Comparison of ENCODE assay signal across 18 mouse cellular contexts in the genomic region with DNA sequence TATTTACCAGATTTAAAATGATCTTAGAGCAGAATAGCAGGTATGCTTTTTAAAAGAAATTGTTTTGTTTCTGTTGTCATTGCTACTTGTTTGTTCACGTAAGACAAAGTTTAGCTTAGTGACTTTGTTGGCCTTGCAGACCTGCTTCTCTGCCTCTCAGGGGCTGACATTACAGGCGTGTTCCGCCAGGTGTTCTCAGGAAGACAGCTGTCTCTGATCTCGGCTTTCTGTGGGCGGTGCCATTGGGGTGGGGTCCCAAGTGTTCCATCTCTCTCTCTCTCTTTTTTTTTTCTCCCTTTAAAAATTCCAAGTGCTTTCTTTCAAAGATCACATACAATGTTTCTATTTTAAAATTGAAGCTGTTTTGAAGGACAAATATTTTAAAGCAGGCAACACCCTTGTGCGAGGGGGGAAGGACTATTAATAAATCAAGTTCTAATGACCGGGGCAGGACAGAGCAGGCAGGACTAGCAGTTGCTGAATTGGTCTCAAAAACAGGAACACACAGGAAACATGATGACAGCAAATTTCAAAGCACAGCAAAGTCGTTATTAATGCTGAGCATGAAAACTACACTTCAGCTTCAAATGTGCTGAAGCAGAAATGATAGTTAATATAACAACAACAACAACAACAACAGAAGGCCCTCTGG. TPM values are rescaled to one million over a fixed set of nuclear protein-coding genes. Genes with fewer than 3 reads are reported as not detected.
DNase-seq lines count a peak whose midpoint lies in the region; ATAC-seq and TF ChIP-seq lines count a peak whose summit lies in the region.
"Had no signal": no experiment of that assay in that cellular context is flagged by ENCODE, and none has a peak within 500 bp of the region (broad histone marks: within the 10 kb centered on the region; RNA-seq: fewer than 3 reads in every experiment).

No protein-coding gene starts in this region.

- no peaks in the 10 kb centered on the region for H3K36me3 ChIP-seq in kidney, postnatal 0 days (ENCODE audit: insufficient read depth, low read length)
- H3K36me3 ChIP-seq in stomach, embryonic 16.5 days (ENCODE audit: control insufficient read depth, insufficient read depth, low read length) = no peaks in the 10 kb centered on the region
- H3K36me3 ChIP-seq: heart, embryonic 12.5 days; limb, embryonic 12.5 days; liver, embryonic 13.5 days; lung, embryonic 15.5 days had no signal

- H3K9me3 ChIP-seq in kidney, postnatal 0 days (replicated peaks; ENCODE audit: low read length) = no peaks in the 10 kb centered on the region
- H3K9me3 ChIP-seq in stomach, embryonic 16.5 days (replicated peaks; ENCODE audit: control insufficient read depth, low read length) = no peaks in the 10 kb centered on the region
- H3K9me3 ChIP-seq: limb, embryonic 12.5 days; liver, embryonic 13.5 days; lung, embryonic 15.5 days had no signal

- no peak overlapping the region for H3K9ac ChIP-seq in kidney, postnatal 0 days (ENCODE audit: low read depth, low read length)
- H3K9ac ChIP-seq in stomach, embryonic 16.5 days (ENCODE audit: low read length) = no peak overlapping the region
- H3K9ac ChIP-seq: heart, embryonic 12.5 days; limb, embryonic 12.5 days; liver, embryonic 13.5 days; lung, embryonic 15.5 days had no signal

- no peak overlapping the region for H3K27ac ChIP-seq in kidney, postnatal 0 days
- H3K27ac ChIP-seq in stomach, embryonic 16.5 days (ENCODE audit: low read length) = peak overlapping the region; percentile 23; the same call in 1 of the 2 replicates
- H3K27ac ChIP-seq: limb, embryonic 12.5 days; liver, embryonic 13.5 days; lung, embryonic 15.5 days had no signal

- WGBS in kidney, postnatal 0 days = 12% methylated on average over 8 of the region's 8 CpGs
- 20% methylated on average over 8 of the region's 8 CpGs for WGBS in stomach, embryonic 16.5 days

- no peaks in the 10 kb centered on the region for H3K27me3 ChIP-seq in kidney, postnatal 0 days (ENCODE audit: insufficient read depth, low read length)
- H3K27me3 ChIP-seq in stomach, embryonic 16.5 days (ENCODE audit: control insufficient read depth, insufficient read depth, low read length) = no peaks in the 10 kb centered on the region
- H3K27me3 ChIP-seq: heart, embryonic 12.5 days; limb, embryonic 12.5 days; lung, embryonic 15.5 days had no signal

- no peaks in the 10 kb centered on the region for H3K4me1 ChIP-seq in kidney, postnatal 0 days (replicated peaks; ENCODE audit: insufficient read depth, low read length)
- H3K4me1 ChIP-seq in stomach, embryonic 16.5 days (ENCODE audit: control insufficient read depth, insufficient read depth, low read length) = peaks cover 5% of the 10 kb centered on the region; the same call in 1 of the 2 replicates
- H3K4me1 ChIP-seq: liver, embryonic 13.5 days; lung, embryonic 15.5 days had no signal

- no peak for TF ChIP-seq CTCF in kidney, postnatal 0 days (IDR thresholded peaks at IDR 0.05; ENCODE audit: low read depth)

- DNase-seq in kidney, postnatal 0 days (ENCODE audit: low spot score) = peak; percentile 64
- no peak for DNase-seq in kidney, adult 8-10 months
- peak; percentile 38 for DNase-seq in WW6 (ENCODE audit: low read depth, low spot score)
- peak; percentile 51 to 66 for DNase-seq in thymus, postnatal 36 days
- DNase-seq in adrenal gland, postnatal 4 days (ENCODE audit: low spot score in 2 of 2) = no peak
- no peak for DNase-seq in cerebellum, adult 11-12 months
- DNase-seq: adrenal gland, postnatal 36 days; cerebellum, adult 9-11 months; gastrocnemius, postnatal 25 days; heart, postnatal 4 days; liver, embryonic 13.5 days; right cerebral cortex, postnatal 14 days had no signal

- no peak overlapping the region for H3K4me2 ChIP-seq in kidney, postnatal 0 days (ENCODE audit: low read length)
- no peak overlapping the region for H3K4me2 ChIP-seq in stomach, embryonic 16.5 days (ENCODE audit: low read depth, low read length)
- H3K4me2 ChIP-seq: heart, embryonic 12.5 days; limb, embryonic 12.5 days; liver, embryonic 13.5 days; lung, embryonic 15.5 days had no signal

- no peak for ATAC-seq in kidney, postnatal 0 days (replicated peaks; ENCODE audit: low FRiP score, low read depth)
- ATAC-seq in stomach, embryonic 16.5 days (ENCODE audit: insufficient read depth, low FRiP score) = no peak
- ATAC-seq: hindbrain, embryonic 16.5 days; midbrain, embryonic 16.5 days had no signal

- H3K4me3 ChIP-seq in kidney, postnatal 0 days (replicated peaks; ENCODE audit: low read depth, low read length) = no peak overlapping the region
- H3K4me3 ChIP-seq in stomach, embryonic 16.5 days (replicated peaks; ENCODE audit: low read length) = no peak overlapping the region
- H3K4me3 ChIP-seq: heart, embryonic 12.5 days; limb, embryonic 12.5 days; liver, embryonic 13.5 days; lung, embryonic 15.5 days had no signal

RNA-seq across cellular contexts. Expression of a gene that starts 14.4 kb away (rescaled TPM):
- 12.6 and 13.2 TPM in 2 replicates for polyA plus RNA-seq in kidney, postnatal 0 days (2015; fragmentation: Nextera tagmentation; extraction: Ambion mirVana)
- 14.1 TPM in 2 replicates for polyA plus RNA-seq in stomach, embryonic 16.5 days (2015; fragmentation: Nextera tagmentation; extraction: Ambion mirVana)
- total RNA-seq in adrenal gland, postnatal 4 days (2021) = 10 to 100 TPM; 27.1 to 31.5 TPM

Comparison
In these comparisons a context has a peak if more than half of its experiments do, and no peak if none do; other contexts are left out.
1. DNase-seq: peak in kidney, postnatal 0 days (single experiment), WW6 (single experiment) and thymus, postnatal 36 days (2 of 2); none in kidney, adult 8-10 months (0 of 2), adrenal gland, postnatal 4 days (0 of 2) and cerebellum, adult 11-12 months (single experiment).